Mouse (Mus musculus) cerebellum, postnatal 14 days (tissue): ENCODE measurements around the gene Zfp827.
"Not testable (repeated sequence)": the region's sequence is repeated elsewhere in the genome, so short reads cannot be mapped to it uniquely, and the experiment has no call there.

Experiments
- DNase-seq, 2 experiments: peaks; one replicate each; pipeline ENCODE4 v3.0.0; 2021; ENCODE audit warnings: mixed read lengths in 2 of 2

Gene Zfp827

GRCm38 (mm10) chr8:79113533-79113932 is 85.3 kb downstream of the Zfp827 start:
- no peak for DNase-seq

- no peak for DNase-seq
Observed at GRCm38 (mm10) chr8:79114561-79114960, 86.3 kb downstream of the Zfp827 start.

- no peak for DNase-seq
Observed at GRCm38 (mm10) chr8:79116436-79116835, 88.2 kb downstream of the Zfp827 start.

GRCm38 (mm10) chr8:79117711-79118110 is 89.5 kb downstream of the Zfp827 start:
- no peak for DNase-seq

GRCm38 (mm10) chr8:79121614-79122013 is 93.4 kb downstream of the Zfp827 start:
- DNase-seq = no peak

- DNase-seq = no peak
Observed at GRCm38 (mm10) chr8:79124231-79124630, 96.0 kb downstream of the Zfp827 start.

- no peak for DNase-seq
Observed at GRCm38 (mm10) chr8:79127211-79127816, 99.1 kb downstream of the Zfp827 start.

- not testable (repeated sequence) for DNase-seq
Observed at GRCm38 (mm10) chr8:79128534-79128933, 100.3 kb downstream of the Zfp827 start.

- DNase-seq = no peak
Observed at GRCm38 (mm10) chr8:79139614-79140013, 111.4 kb downstream of the Zfp827 start.

- peak; percentile 17 to 25 for DNase-seq
Observed at GRCm38 (mm10) chr8:79140981-79141380, 112.7 kb downstream of the Zfp827 start.

- DNase-seq = no peak
Observed at GRCm38 (mm10) chr8:79141592-79141991, 113.4 kb downstream of the Zfp827 start.

- no peak for DNase-seq
Observed at GRCm38 (mm10) chr8:79143729-79144128, 115.5 kb downstream of the Zfp827 start.

GRCm38 (mm10) chr8:79145210-79145609 is 117.0 kb downstream of the Zfp827 start:
- peak; percentile 18 to 40 for DNase-seq

- no peak for DNase-seq
Observed at GRCm38 (mm10) chr8:79145626-79146025, 117.4 kb downstream of the Zfp827 start.

- DNase-seq = no peak
Observed at GRCm38 (mm10) chr8:79148799-79149198, 120.6 kb downstream of the Zfp827 start.

GRCm38 (mm10) chr8:79149880-79150279 is 121.6 kb downstream of the Zfp827 start:
- DNase-seq = no peak

GRCm38 (mm10) chr8:79150544-79151192 is 122.4 kb downstream of the Zfp827 start:
- no peak for DNase-seq

- DNase-seq = no peak
Observed at GRCm38 (mm10) chr8:79151644-79152043, 123.4 kb downstream of the Zfp827 start.

GRCm38 (mm10) chr8:79153201-79153600 is 125.0 kb downstream of the Zfp827 start:
- no peak for DNase-seq

GRCm38 (mm10) chr8:79153637-79154036 is 125.4 kb downstream of the Zfp827 start:
- no peak for DNase-seq

GRCm38 (mm10) chr8:79155556-79156161 is 127.4 kb downstream of the Zfp827 start:
- no peak for DNase-seq

- no peak for DNase-seq
Observed at GRCm38 (mm10) chr8:79157366-79157765, 129.1 kb downstream of the Zfp827 start.

GRCm38 (mm10) chr8:79158357-79158756 is 130.1 kb downstream of the Zfp827 start:
- DNase-seq = no peak

GRCm38 (mm10) chr8:79159397-79159796 is 131.2 kb downstream of the Zfp827 start:
- DNase-seq = no peak
